1 mouse cellular context compared by ENCODE assay signal in the genomic region with DNA sequence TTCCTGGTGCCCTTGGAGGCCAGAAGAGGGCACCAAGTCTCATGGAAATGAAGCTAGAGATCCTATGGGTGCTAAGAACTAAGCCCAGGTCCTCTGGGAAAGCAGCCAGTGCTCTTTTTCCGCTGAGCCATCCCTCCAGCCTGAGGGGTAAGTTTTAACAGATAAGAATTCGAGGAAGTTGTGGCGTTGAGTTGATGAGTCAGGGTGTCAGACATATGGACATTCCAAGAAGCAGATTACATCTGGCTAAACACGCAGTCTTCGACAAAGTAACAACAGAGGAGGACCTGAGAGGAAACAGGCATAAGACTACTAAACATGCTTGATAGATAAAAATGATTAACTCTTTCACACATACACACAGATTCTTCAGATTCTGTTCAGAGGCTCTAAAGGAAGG.
TF ChIP-seq lines count a peak whose summit lies in the region.

No protein-coding gene starts in this region.

TF ChIP-seq in ES-E14, 5 proteins besides CTCF, POLR2A, EP300 and RAD21 (continued from another document):
- TF ChIP-seq HCFC1 (IDR thresholded peaks at IDR 0.05; ENCODE audit: borderline replicate concordance, insufficient read depth, low read length) (no peak), ZNF384 (IDR thresholded peaks at IDR 0.05; ENCODE audit: low read depth, low read length) (no peak), CHD2 (IDR thresholded peaks at IDR 0.05; ENCODE audit: low read depth, low read length) (no peak)
